Mouse (Mus musculus) gastrocnemius, postnatal 25 days (tissue): Measurements from ENCODE around the gene Pard3b. TPM values are rescaled to one million over a fixed set of nuclear protein-coding genes. Genes with fewer than 3 reads are reported as not detected.

ENCODE experiments used
- DNase-seq: peaks from one replicate; pipeline ENCODE4 v3.0.0; 2022
- total RNA-seq, 2 experiments: library from RNA; stranded (reverse); gene quantifications; 1 replicate in 1 of 2; 2 replicates in 1 of 2; pipeline ENCODE4 v1.2.3; 2021

The Pard3b gene
- total RNA-seq, 2 experiments from 2014 or later = 5.6 to 7.0 TPM

- no peak for DNase-seq
Measured at GRCm38 (mm10) chr1:62081129-62081528, 442.5 kb downstream of the Pard3b start.

GRCm38 (mm10) chr1:62085995-62086394 lies 447.4 kb downstream of the Pard3b start:
- DNase-seq = no peak

- DNase-seq = no peak
Measured at GRCm38 (mm10) chr1:62087464-62087863, 448.8 kb downstream of the Pard3b start.

- no peak for DNase-seq
Measured at GRCm38 (mm10) chr1:62094885-62095284, 456.3 kb downstream of the Pard3b start.

- DNase-seq = no peak
Measured at GRCm38 (mm10) chr1:62122426-62122825, 483.8 kb downstream of the Pard3b start.

GRCm38 (mm10) chr1:62129186-62129585 lies 490.6 kb downstream of the Pard3b start:
- DNase-seq = no peak

GRCm38 (mm10) chr1:62148134-62148533 lies 509.5 kb downstream of the Pard3b start:
- no peak for DNase-seq

- DNase-seq = no peak
Measured at GRCm38 (mm10) chr1:62148786-62149185, 510.2 kb downstream of the Pard3b start.

- no peak for DNase-seq
Measured at GRCm38 (mm10) chr1:62155970-62156369, 517.3 kb downstream of the Pard3b start.

GRCm38 (mm10) chr1:62159592-62159991 lies 521.0 kb downstream of the Pard3b start:
- no peak for DNase-seq

- peak; percentile 9 for DNase-seq
Measured at GRCm38 (mm10) chr1:62175013-62175640, 536.5 kb downstream of the Pard3b start.

- DNase-seq = no peak
Measured at GRCm38 (mm10) chr1:62181638-62182037, 543.0 kb downstream of the Pard3b start.

GRCm38 (mm10) chr1:62182634-62183033 lies 544.0 kb downstream of the Pard3b start:
- DNase-seq = no peak

- DNase-seq = no peak
Measured at GRCm38 (mm10) chr1:62190786-62191185, 552.2 kb downstream of the Pard3b start.

- DNase-seq = no peak
Measured at GRCm38 (mm10) chr1:62197515-62197914, 558.9 kb downstream of the Pard3b start.

GRCm38 (mm10) chr1:62200919-62201318 lies 562.3 kb downstream of the Pard3b start:
- DNase-seq = no peak

- no peak for DNase-seq
Measured at GRCm38 (mm10) chr1:62201686-62202257, 563.1 kb downstream of the Pard3b start.

GRCm38 (mm10) chr1:62213285-62213684 lies 574.7 kb downstream of the Pard3b start:
- no peak for DNase-seq

- no peak for DNase-seq
Measured at GRCm38 (mm10) chr1:62215842-62216241, 577.2 kb downstream of the Pard3b start.

- DNase-seq = no peak
Measured at GRCm38 (mm10) chr1:62216568-62216967, 577.9 kb downstream of the Pard3b start.

GRCm38 (mm10) chr1:62229129-62229528 lies 590.5 kb downstream of the Pard3b start:
- DNase-seq = no peak

- DNase-seq = no peak
Measured at GRCm38 (mm10) chr1:62234039-62234438, 595.4 kb downstream of the Pard3b start.

- DNase-seq = no peak
Measured at GRCm38 (mm10) chr1:62235121-62235520, 596.5 kb downstream of the Pard3b start.
